Mouse (Mus musculus) gastrocnemius, postnatal 10 days (tissue): ENCODE measurements around the gene Ncbp1. TPM values are rescaled to one million over a fixed set of nuclear protein-coding genes. Genes with fewer than 3 reads are reported as not detected.
"Not testable (repeated sequence)": the region's sequence is repeated elsewhere in the genome, so short reads cannot be mapped to it uniquely, and the experiment has no call there.

Experiments used
- DNase-seq: peaks from one replicate; pipeline ENCODE4 v3.0.0; 2021; ENCODE audit warnings: mixed read lengths
- total RNA-seq, 2 experiments: library from RNA; stranded (reverse); gene quantifications; 2 replicates each; pipeline ENCODE4 v1.2.3; 2021

Ncbp1 gene
- total RNA-seq, 2 experiments from 2014 or later, result 17.0 to 21.3 TPM

DNA sequence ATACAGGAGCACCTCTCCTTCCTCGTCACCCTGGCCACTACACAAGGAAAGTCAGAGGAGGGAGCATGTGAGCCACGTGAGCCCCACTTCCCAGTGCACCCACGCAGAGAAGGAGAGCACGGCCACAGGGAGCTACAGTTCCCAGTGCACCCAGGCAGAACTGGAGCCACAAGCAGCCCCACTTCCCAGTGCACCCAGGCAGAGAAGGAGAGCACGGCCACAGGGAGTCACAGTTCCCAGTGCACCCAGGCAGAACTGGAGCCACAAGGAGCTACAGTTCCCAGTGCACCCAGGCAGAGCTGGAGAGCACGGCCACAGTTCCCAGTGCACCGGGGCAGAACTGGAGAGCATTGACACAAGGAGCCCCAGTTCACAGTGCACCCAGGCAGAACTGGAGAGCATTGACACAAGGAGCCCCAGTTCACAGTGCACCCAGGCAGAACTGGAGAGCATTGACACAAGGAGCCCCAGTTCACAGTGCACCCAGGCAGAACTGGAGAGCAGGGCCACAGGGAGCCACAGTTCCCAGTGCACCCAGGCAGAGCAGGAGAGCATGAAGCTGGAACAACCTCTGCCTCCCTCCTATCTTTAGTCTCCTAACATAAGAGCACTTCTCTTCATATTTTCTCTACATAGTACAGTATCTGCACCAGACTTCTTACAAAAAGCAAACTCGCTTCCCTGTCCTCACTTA lies 9.0 kb upstream of the Ncbp1 start:
- DNase-seq, result no peak

DNA sequence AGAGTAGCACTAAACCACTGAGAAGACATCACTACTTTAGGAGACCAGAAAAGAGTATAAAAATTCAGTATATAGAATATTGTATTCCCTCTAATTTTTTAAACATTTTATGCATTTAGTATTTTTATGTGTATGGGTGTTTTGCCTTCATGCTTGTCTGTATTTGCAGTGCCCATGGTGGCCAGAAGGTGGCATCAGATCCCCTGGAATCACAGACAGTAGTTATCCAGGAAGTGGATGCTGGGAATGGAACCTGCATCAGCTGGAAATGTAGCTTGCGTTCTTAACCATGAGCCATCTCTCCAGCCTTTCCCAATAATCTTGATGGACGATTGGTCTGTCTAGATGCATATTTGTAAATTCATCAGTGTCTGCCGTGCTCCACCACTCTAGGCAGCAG lies 8.2 kb upstream of the Ncbp1 start:
- DNase-seq, result peak; percentile 43

DNA sequence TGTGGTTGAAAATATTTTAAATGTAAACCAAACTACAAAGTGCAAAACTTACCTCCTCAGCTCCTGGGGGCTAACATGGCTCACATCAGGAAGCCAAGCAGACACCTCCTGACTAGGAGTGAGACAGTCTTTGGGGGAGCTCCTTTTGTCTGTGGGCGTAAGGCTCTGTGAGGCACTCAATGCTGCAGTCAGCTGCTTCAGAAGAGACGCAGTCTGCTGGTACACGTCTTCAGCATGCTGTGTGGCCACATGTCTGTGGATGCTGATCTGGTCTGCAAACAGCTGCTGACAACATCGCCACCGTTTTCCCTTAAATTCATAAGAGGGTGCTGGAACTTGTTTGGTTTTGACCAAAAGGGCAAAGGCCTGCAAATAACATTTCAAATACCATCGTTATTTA lies 6.6 kb upstream of the Ncbp1 start:
- no peak for DNase-seq

DNA sequence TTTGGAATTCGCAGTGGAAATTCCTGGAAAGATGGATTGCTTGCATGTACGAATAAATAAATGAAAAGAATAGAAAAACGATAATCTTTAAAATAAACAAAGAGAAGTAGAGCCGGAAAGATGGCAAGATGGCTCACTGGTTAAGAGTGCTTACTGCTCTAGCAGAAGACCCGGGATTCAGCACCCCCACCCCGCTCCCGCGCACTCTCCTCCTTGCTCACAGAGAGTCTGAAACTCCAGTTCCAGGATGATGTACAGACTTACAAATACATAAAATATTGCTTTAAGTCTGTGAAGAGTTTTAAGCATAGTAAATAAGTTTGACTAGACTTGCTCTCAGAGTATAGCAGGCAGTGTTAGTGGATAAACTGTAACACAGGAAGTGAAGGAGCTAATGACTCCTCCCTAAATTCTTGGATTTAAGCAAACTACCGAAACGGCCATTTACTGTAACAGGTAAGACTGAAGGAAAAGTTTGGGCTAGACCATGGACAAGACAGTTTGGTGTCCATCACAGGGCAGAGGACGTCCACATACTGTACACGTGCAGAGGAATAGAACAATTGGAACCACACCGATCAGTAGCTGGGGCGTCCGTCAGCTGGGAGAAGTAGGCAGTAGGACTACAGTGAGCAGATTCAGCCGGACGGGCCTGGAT lies 655 bp upstream of the Ncbp1 start:
- DNase-seq, result no peak

DNA sequence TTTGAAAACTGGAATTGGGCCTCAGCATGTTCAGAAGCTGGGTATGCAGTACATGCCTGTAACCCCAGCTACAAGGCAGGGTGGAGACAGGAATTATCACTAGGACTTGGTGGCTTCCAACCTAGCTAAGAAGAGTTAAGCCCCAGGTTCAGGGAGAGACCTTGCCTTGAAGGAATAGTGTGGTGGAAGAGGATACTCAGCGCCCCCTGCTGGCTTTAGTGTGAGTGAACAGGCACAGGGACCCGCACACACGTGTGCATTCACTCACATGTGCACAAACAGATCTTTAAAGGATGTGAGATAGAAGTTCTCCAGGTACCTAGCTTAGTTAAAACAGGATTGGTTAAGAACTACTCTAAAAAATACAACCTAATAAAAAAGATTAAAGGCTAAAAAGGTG lies 5.9 kb downstream of the Ncbp1 start:
- no peak for DNase-seq

DNA sequence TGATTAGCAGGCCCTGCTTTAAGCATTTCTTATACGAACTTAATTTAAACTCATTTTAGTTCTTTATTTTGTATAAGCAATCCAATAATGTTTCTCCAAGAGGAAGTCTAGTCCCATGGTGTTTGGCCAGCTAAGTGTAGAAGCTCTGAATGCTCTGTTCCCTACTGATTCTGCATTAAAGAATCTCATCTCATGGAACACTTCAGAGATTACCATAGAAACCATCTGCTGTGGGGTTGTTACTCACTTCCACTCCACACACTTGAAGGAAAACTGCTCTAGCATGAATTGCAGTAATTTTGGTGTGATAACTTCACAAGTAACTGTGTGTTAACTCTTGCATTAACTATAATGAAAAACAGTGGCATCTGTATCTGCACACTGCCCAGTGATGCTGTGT lies 8.5 kb downstream of the Ncbp1 start:
- no peak for DNase-seq

DNA sequence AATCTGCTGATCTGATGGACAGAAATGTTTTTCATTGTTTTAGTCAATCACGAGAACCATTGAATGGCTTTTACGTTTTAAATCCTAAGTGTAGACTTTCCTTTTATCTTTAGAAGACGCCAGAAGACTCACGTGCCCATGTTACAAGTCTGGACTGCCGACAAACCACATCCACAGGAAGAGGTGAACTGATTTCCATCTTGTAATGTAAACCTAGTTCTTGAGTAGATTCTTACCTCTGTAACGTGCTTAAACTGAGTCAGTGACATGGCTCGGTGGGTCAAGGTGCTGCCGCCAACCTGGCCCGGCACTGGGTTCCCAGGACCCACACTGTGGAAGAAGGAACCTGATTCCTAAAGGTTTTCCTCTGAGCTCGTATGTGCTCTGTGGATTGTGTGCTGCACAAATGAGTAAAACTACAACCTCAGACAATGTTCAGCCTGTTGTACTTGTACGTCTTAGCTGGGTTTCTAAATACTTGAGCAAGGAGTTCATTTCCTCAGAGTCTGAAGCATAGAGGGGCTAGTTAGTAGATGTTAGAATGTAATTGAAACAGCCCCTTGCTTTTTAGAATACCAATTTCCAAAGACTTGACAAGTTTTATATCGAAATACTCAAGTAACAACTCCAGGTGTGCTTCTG lies 13.6 kb downstream of the Ncbp1 start:
- no peak for DNase-seq

DNA sequence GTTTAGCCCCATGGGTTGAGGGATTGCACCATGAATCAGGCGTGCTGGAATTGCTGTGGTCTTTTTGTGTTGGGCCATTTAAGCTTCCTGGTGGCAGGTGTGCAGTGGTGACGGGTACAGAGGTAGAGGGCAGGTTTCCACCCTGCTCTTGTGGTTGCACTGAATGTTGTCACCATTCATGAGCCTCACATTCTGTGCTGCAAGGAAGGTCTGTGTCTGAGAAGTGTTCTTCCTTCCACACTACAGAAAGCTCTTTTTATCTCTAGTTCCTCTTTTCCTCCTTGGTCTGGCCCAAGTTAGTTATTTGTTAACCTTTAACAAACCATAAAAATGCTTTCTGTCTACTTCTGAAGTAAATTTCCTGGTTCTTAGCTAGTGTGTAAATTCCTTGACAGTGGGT lies 25.6 kb downstream of the Ncbp1 start:
- DNase-seq, result no peak

DNA sequence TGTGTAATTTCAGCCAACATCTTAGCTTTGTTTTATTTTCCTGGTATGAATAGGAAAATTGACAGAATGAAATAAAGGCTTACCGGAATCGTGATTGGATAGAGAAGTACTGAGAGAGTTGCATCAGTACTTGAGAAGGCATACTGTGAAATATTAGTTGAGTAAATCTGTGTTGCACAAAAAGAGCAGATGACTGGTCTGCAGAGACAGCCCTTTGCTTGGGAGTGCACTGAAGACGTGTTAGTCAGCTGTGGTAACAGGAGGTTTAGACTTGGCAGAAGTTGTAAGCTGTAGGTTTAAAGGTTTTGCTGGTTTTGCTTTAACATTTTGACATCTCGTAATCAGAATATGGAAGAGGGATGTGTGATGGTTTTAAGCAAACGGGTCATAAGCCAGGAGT lies 27.4 kb downstream of the Ncbp1 start:
- no peak for DNase-seq

DNA sequence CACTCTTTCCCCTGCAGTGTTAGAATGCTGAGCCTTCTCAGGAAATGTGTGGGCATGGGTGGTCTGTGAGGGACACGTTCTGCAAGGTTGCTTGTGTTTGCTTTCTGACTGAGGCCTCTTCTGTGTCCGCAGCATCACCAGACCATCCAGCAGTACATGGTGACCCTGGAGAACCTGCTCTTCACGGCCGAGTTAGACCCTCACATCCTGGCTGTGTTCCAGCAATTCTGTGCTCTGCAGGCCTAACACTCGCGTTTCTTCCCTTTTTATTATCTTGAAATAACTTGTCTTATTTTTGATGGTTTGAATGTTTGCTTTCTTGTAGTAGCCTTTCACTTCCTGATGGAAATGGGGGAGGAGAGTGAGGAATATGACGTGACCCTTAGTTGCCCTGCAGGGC lies 33.3 kb downstream of the Ncbp1 start:
- DNase-seq, result no peak

DNA sequence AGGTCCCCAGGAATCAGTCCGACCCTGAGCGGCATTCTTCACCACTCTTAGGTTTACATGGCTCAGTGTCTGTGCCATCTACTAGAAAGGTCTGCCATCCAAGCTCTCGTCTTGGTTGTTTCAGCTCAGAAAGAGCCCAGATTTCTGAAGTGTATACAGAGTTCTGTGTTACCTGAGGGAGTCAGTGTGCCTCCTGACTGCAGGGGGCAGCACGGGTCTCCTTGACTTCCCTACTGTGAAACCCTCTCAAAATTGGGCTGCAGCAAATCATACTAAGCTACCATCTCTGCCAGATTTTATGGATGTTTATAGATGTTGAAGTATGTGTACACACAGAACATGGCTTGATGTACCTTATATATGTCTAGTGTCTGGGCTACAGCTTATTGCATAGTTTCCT lies 37.9 kb downstream of the Ncbp1 start:
- no peak for DNase-seq

DNA sequence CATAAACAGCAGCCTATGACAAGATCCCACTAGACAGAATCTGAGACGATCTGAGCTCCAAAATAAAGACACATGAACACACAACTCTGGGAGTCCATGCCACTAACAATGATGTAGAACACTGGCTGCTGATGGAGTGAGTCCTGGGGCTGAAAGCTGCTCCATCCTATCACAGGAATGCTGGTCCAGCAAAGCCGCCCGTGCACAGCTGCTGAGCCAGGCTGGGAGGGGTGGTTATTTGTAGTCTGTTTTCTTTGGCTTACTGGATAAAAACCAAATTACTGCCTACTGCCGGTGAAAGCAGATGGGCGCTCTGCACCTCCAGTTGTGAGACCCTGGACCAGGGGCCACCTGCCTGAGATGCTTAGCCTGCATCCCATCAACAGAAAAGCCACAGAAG lies 38.6 kb downstream of the Ncbp1 start:
- DNase-seq, result no peak

DNA sequence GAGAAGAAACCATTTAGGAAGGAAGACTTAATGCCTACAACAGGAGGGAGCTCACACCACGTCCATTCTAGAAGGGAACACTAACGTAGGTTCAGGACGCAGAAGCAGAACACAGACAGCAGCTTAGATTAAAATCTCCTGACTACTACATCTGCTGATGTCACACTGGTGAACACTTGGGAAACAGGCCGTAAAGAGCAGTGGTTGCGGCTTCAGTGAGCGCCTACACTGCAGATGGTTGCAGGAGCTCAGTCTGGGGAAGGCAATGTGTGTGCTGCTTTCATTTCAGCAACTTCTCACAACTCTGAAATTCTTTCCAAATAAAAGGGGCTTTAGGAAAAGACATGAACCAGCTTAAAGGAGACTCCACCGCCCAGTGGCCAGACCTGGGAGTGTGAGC lies 39.1 kb downstream of the Ncbp1 start:
- DNase-seq, result no peak

DNA sequence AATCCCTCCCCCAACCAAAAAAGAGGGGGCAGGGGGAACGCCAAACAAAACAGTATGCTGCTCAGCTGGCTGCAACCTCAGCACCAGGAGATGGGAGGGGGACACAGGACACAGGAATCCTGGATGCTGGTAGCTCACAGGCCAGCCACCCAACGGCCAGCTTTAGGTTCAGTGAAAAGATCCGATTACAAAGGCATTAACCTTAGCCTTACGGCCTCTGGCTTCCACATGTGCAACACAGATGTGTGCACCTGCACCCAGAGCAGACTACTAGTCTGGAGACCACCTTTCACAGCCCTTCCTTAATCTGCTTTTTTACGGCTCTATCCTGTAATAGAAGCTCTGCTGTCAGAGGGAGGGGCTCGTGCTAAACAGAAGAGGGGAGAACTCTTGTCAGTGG lies 42.8 kb downstream of the Ncbp1 start:
- no peak for DNase-seq

DNA sequence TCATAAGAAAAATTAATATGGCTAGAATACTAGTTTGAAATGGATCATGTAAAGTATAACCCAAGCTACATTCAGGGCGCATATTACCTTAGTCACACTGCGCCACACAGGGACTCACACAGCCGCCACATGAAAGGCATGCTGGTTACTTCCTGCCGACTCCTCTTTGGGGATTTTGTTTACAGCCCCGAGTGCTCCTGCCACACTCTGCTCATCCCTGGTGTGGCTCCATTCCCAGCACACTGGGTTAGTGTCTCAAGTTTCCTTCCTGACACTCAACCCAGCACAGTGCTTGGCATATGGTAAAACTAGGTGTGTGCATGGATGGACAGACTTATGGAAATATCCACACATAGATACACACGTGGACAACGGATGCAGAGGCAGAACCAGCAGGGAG lies 43.8 kb downstream of the Ncbp1 start:
- no peak for DNase-seq

DNA sequence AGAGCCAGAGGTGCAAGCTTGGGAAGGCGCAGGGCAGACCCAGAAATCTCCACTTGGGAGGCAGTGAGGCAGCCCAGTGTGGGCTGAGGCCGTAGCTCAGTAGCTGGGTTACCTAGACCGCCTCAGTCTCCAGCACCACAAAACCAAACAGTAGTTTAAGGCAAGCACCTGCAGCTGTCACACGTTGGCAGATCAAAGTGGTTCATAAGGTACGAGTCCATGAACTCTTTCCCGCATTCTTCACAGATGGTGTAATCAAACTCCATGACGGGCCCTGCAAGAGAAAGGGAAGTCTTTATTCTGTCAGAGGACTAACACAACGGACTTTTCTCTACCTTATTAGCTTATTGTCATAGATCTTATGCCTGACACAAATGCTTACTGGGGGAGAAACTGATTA lies 47.0 kb downstream of the Ncbp1 start:
- no peak for DNase-seq

DNA sequence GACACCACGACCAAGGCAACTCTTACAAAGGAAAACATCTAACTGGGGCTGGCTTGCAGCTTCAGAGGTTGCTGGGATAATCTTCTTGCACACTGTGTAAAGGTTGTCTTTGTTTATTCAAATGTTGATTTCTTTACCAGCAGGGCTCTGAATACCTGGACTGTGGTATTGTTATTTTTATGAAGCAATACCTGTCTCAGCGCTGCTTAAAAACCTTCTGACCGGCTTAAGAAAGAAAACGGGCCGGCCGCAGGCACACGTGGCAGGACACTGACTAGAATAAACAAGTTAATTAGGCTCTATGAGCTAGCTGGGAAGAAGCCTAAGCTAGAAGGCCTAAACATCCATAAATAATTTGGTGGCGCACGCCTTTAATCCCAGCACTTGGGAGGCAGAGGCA lies 47.5 kb downstream of the Ncbp1 start:
- no peak for DNase-seq

DNA sequence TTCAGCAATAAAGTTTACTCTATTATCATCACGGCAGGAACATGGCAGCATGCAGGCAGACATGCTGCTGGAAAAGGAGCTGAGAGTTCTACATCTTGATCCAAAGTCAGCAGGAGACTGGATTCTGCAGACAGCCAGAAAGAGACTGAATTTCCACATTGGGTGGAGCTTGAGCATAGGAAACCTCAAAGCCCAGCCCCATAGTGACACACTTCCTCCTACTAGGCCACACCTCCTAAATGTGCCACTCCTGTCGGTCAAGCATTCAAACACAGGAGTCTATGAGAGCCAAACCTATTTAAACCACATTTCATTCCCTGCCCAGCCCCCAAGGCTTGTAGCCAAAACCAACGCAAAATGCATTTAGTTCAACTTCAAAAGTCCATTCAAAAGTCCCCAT lies 48.1 kb downstream of the Ncbp1 start:
- no peak for DNase-seq

DNA sequence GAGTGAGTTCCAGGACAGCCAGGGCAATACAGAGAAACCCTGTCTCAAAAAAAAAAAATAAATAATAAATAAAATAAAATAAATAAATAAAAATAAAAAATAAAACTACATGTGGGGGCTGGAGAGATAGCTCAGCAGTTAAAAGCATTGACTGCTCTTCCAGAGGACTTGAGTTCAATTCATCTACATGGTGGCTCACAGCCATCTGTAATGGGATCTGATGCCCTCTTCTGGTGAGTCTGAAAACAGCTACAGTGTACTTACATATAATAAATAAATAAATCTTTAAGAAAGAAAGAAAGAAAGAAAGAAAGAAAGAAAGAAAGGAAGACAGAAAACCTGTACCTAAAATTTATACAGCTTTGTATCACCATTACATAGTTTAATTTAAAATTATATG lies 53.6 kb downstream of the Ncbp1 start:
- DNase-seq, result not testable (repeated sequence)

DNA sequence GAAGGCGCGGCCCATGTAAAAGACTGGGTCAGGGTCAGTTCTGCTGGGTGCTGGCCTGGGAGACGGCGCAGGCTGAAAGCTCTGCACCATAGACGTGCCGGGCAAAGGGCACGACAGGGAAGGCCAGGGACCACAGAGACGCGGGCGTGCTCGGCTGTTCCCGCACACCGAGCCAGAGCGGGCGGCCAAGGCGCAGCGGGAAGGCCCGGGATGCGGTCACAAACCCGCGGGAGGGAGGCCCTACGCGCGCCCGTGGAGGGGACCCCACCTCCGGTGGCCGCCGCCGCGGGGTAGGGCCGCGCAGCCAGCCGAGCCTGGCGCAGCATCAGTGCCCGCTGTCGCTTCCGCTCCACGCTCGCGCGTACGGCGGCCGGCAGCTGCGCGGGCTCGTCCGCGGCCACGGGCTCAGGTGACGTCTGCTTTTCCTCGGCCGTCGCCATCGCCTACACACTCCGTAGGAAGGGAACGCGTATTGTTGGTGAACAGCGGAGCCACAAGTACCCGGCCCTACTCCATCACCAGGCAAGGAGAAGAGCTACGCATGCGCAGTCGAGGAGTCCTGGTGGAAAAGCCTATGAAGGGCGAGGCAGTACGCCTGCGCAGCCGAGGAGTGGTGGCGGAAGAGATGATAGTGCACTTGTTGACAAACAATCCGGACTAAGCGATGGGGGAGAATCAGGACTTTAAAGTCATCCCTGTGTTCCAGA lies 57.5 kb downstream of the Ncbp1 start, which contains the start of gene Xpa:
Gene Xpa (minus strand): TSS at position 531 of the 707 bp plus-strand sequence.
- peak; percentile 94 for DNase-seq

DNA sequence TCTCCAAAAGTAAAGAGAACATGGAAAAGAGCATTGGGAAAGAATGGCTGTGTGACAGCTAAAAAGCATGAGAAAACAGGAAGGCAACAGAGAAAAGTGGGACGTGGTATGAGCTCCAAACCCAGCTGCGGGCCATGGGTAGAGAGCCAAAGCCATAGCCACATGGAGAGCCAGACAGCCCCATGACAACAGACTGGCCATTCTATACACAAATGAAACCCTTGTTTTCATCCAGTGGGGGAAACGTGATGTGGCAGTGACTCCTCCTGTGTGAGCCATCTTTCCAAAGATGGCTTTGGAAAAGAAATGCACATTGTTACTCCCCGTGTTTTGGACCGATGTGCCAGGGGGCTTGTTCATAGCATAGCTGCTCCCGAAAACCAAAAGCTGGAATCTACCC lies 58.1 kb downstream of the Ncbp1 start:
- no peak for DNase-seq

DNA sequence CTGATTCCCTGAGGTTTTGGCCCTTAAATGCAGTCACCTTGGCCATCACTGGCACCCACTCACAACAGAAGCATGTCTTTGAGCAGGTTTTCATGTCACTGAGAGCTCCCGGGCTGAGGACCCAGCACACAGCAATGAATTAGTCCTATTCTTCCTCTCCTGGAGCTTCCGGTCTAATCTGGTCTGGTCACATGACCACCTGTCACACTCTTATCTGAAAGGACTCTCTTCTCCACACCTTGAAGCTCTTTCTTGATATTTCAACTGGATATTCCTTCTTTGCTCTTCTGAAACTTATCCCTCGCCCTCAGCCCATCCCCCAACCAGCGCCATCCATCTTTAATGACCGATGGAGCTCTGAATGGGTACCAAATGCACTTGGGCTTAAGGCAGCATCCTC lies 59.7 kb downstream of the Ncbp1 start:
- DNase-seq, result no peak
